Mouse (Mus musculus) embryo, embryonic 11.5 days (tissue): ENCODE measurements at regions not wholly inside any gene's neighbourhood (a gene's known extent, or its start where the extent isn't known, plus 50 kb on each side); places are given as distances from the start of the nearest gene placed in this dataset.

Experiments
- DNase-seq: peaks from one replicate; pipeline ENCODE4 v3.0.0-alpha.2; 2012; ENCODE audit warnings: low read depth, low spot score

GRCm38 (mm10) chr11:82668026-82668425 lies 96.1 kb downstream of the Cct6b start:
- DNase-seq, result no peak

GRCm38 (mm10) chr11:82664076-82664475 lies 100.0 kb downstream of the Cct6b start:
- no peak for DNase-seq

GRCm38 (mm10) chr11:82662086-82662485 lies 102.0 kb downstream of the Cct6b start:
- DNase-seq, result no peak

- DNase-seq, result no peak
Observed at GRCm38 (mm10) chr11:82651751-82652150, 112.4 kb downstream of the Cct6b start.

GRCm38 (mm10) chr11:82638513-82638912 lies 125.6 kb downstream of the Cct6b start:
- no peak for DNase-seq

- no peak for DNase-seq
Observed at GRCm38 (mm10) chr11:82632191-82632590, 131.9 kb downstream of the Cct6b start.

- DNase-seq, result no peak
Observed at GRCm38 (mm10) chr11:82631387-82631786, 132.7 kb downstream of the Cct6b start.

- no peak for DNase-seq
Observed at GRCm38 (mm10) chr11:82626501-82627111, 137.5 kb downstream of the Cct6b start.

GRCm38 (mm10) chr11:82621061-82621460 lies 143.1 kb downstream of the Cct6b start:
- DNase-seq, result no peak

GRCm38 (mm10) chr11:82619418-82619817 lies 144.7 kb downstream of the Cct6b start:
- no peak for DNase-seq

- DNase-seq, result no peak
Observed at GRCm38 (mm10) chr11:82618457-82618856, 145.7 kb downstream of the Cct6b start.

- DNase-seq, result no peak
Observed at GRCm38 (mm10) chr11:82616856-82617255, 147.3 kb downstream of the Cct6b start.

GRCm38 (mm10) chr11:82614356-82614755 lies 149.8 kb downstream of the Cct6b start:
- DNase-seq, result no peak

GRCm38 (mm10) chr11:82613503-82613902 lies 150.6 kb downstream of the Cct6b start:
- no peak for DNase-seq

- DNase-seq, result no peak
Observed at GRCm38 (mm10) chr11:82612026-82612425, 152.1 kb downstream of the Cct6b start.

- DNase-seq, result no peak
Observed at GRCm38 (mm10) chr11:82608963-82609362, 155.2 kb downstream of the Cct6b start.

GRCm38 (mm10) chr11:82607661-82608060 lies 156.5 kb downstream of the Cct6b start:
- DNase-seq, result no peak

GRCm38 (mm10) chr11:82604251-82604835 lies 159.8 kb downstream of the Cct6b start:
- no peak for DNase-seq

- DNase-seq, result no peak
Observed at GRCm38 (mm10) chr11:82602818-82603217, 161.3 kb downstream of the Cct6b start.

- no peak for DNase-seq
Observed at GRCm38 (mm10) chr11:82602250-82602649, 161.9 kb downstream of the Cct6b start.

- no peak for DNase-seq
Observed at GRCm38 (mm10) chr11:82600151-82600550, 164.0 kb downstream of the Cct6b start.

GRCm38 (mm10) chr11:82597757-82598156 lies 166.4 kb downstream of the Cct6b start:
- no peak for DNase-seq

GRCm38 (mm10) chr11:82596801-82597200 lies 167.3 kb downstream of the Cct6b start:
- no peak for DNase-seq

GRCm38 (mm10) chr11:82589761-82590160 lies 174.4 kb downstream of the Cct6b start:
- DNase-seq, result no peak
